Mouse (Mus musculus): ENCODE results near the gene Gabarapl2. TPM values are rescaled to one million over a fixed set of nuclear protein-coding genes. Genes with fewer than 3 reads are reported as not detected.
A peak's percentile ranks its signal among the peaks of the same experiment; 100 is the strongest.

Gene Gabarapl2
- polyA plus RNA-seq, 1 experiment from 2014 or later: 278 TPM

GRCm38 (mm10) chr8:111941101-111941454, 575 bp downstream of the Gabarapl2 start:
- H3K36me3 ChIP-seq (ENCODE audit: control insufficient read depth, insufficient read depth, low read length): peaks cover 5% of the 10 kb centered on the region; the same call in 1 of the 2 replicates
- H3K27me3 ChIP-seq (ENCODE audit: control insufficient read depth, insufficient read depth, low read length): no peaks in the 10 kb centered on the region
- peak overlapping the region; percentile 78 for H3K4me2 ChIP-seq (ENCODE audit: low read depth, low read length, severe bottlenecking)
- ATAC-seq (replicated peaks; ENCODE audit: low FRiP score) (peak; percentile 32), DNase-seq (ENCODE audit: low spot score) (peak; percentile 67)
- 0 out of 2 replicates have a peak overlapping the region, but pooled peaks have one; percentile 18 for H3K27ac ChIP-seq (ENCODE audit: low read depth, low read length)
- 0% methylated on average over 23 of the region's 23 CpGs for WGBS
- H3K9ac ChIP-seq (ENCODE audit: low read length): peak overlapping the region; percentile 87
- H3K4me1 ChIP-seq (replicated peaks; ENCODE audit: control insufficient read depth, insufficient read depth, low read length): peaks cover 8% of the 10 kb centered on the region; the same call in 1 of the 2 replicates
- no peaks in the 10 kb centered on the region for H3K9me3 ChIP-seq (ENCODE audit: control insufficient read depth, low read length)
- H3K4me3 ChIP-seq (ENCODE audit: low read depth, low read length): peak overlapping the region; percentile 99

GRCm38 (mm10) chr8:111943544-111943943, 3.0 kb downstream of the Gabarapl2 start:
- DNase-seq (ENCODE audit: low spot score): no peak
- no peak overlapping the region for H3K4me2 ChIP-seq (ENCODE audit: low read depth, low read length, severe bottlenecking)
- H3K27ac ChIP-seq (ENCODE audit: low read depth, low read length): no peak overlapping the region
- 90% methylated on average over 2 of the region's 2 CpGs for WGBS
- no peak overlapping the region for H3K9ac ChIP-seq (ENCODE audit: low read length)
- H3K9me3 ChIP-seq (ENCODE audit: control insufficient read depth, low read length): no peaks in the 10 kb centered on the region
- no peak overlapping the region for H3K4me3 ChIP-seq (ENCODE audit: low read depth, low read length)
- H3K4me1 ChIP-seq (replicated peaks; ENCODE audit: control insufficient read depth, insufficient read depth, low read length): peaks cover 8% of the 10 kb centered on the region; the same call in 1 of the 2 replicates
- no peaks in the 10 kb centered on the region for H3K27me3 ChIP-seq (ENCODE audit: control insufficient read depth, insufficient read depth, low read length)
- ATAC-seq (replicated peaks; ENCODE audit: low FRiP score): no peak
- peaks cover 7% of the 10 kb centered on the region; the same call in 1 of the 2 replicates for H3K36me3 ChIP-seq (ENCODE audit: control insufficient read depth, insufficient read depth, low read length)

GRCm38 (mm10) chr8:111947144-111947543, 6.6 kb downstream of the Gabarapl2 start:
- DNase-seq (ENCODE audit: low spot score) (no peak), ATAC-seq (replicated peaks; ENCODE audit: low FRiP score) (no peak)
- no peak overlapping the region for H3K9ac ChIP-seq (ENCODE audit: low read length)
- no peaks in the 10 kb centered on the region for H3K4me1 ChIP-seq (replicated peaks; ENCODE audit: control insufficient read depth, insufficient read depth, low read length)
- no peak overlapping the region for H3K4me3 ChIP-seq (ENCODE audit: low read depth, low read length)
- H3K4me2 ChIP-seq (ENCODE audit: low read depth, low read length, severe bottlenecking): no peak overlapping the region
- WGBS: 95% methylated on average over 2 of the region's 2 CpGs
- H3K36me3 ChIP-seq (ENCODE audit: control insufficient read depth, insufficient read depth, low read length): peaks cover 7% of the 10 kb centered on the region; the same call in 1 of the 2 replicates
- H3K9me3 ChIP-seq (ENCODE audit: control insufficient read depth, low read length): no peaks in the 10 kb centered on the region
- H3K27ac ChIP-seq (ENCODE audit: low read depth, low read length): no peak overlapping the region
- no peaks in the 10 kb centered on the region for H3K27me3 ChIP-seq (ENCODE audit: control insufficient read depth, insufficient read depth, low read length)

GRCm38 (mm10) chr8:111947954-111948353, 7.5 kb downstream of the Gabarapl2 start:
- H3K9ac ChIP-seq (ENCODE audit: low read length): no peak overlapping the region
- no peak overlapping the region for H3K4me3 ChIP-seq (ENCODE audit: low read depth, low read length)
- H3K36me3 ChIP-seq (ENCODE audit: control insufficient read depth, insufficient read depth, low read length): peaks cover 7% of the 10 kb centered on the region; the same call in 1 of the 2 replicates
- no peak for DNase-seq (ENCODE audit: low spot score)
- no peaks in the 10 kb centered on the region for H3K4me1 ChIP-seq (replicated peaks; ENCODE audit: control insufficient read depth, insufficient read depth, low read length)
- no peak overlapping the region for H3K4me2 ChIP-seq (ENCODE audit: low read depth, low read length, severe bottlenecking)
- H3K9me3 ChIP-seq (ENCODE audit: control insufficient read depth, low read length): no peaks in the 10 kb centered on the region
- no peaks in the 10 kb centered on the region for H3K27me3 ChIP-seq (ENCODE audit: control insufficient read depth, insufficient read depth, low read length)
- 95% methylated on average over 8 of the region's 8 CpGs for WGBS
- no peak overlapping the region for H3K27ac ChIP-seq (ENCODE audit: low read depth, low read length)
- ATAC-seq (replicated peaks; ENCODE audit: low FRiP score): no peak

- ATAC-seq (replicated peaks; ENCODE audit: low FRiP score): no peak
- 95% methylated on average over 3 of the region's 3 CpGs for WGBS
- no peaks in the 10 kb centered on the region for H3K27me3 ChIP-seq (ENCODE audit: control insufficient read depth, insufficient read depth, low read length)
- DNase-seq (ENCODE audit: low spot score): no peak
- H3K4me1 ChIP-seq (replicated peaks; ENCODE audit: control insufficient read depth, insufficient read depth, low read length): no peaks in the 10 kb centered on the region
- no peak overlapping the region for H3K27ac ChIP-seq (ENCODE audit: low read depth, low read length)
- H3K4me2 ChIP-seq (ENCODE audit: low read depth, low read length, severe bottlenecking): no peak overlapping the region
- no peaks in the 10 kb centered on the region for H3K9me3 ChIP-seq (ENCODE audit: control insufficient read depth, low read length)
- H3K9ac ChIP-seq (ENCODE audit: low read length): no peak overlapping the region
- no peak overlapping the region for H3K4me3 ChIP-seq (ENCODE audit: low read depth, low read length)
- H3K36me3 ChIP-seq (ENCODE audit: control insufficient read depth, insufficient read depth, low read length): peaks cover 6% of the 10 kb centered on the region; the same call in 1 of the 2 replicates
Measured at GRCm38 (mm10) chr8:111950846-111951245, 10.3 kb downstream of the Gabarapl2 start.

- H3K4me2 ChIP-seq (ENCODE audit: low read depth, low read length, severe bottlenecking): no peak overlapping the region
- no peak overlapping the region for H3K4me3 ChIP-seq (ENCODE audit: low read depth, low read length)
- DNase-seq (ENCODE audit: low spot score) (no peak), ATAC-seq (replicated peaks; ENCODE audit: low FRiP score) (no peak)
- peaks cover 6% of the 10 kb centered on the region; the same call in 1 of the 2 replicates for H3K36me3 ChIP-seq (ENCODE audit: control insufficient read depth, insufficient read depth, low read length)
- no peak overlapping the region for H3K9ac ChIP-seq (ENCODE audit: low read length)
- no peaks in the 10 kb centered on the region for H3K4me1 ChIP-seq (replicated peaks; ENCODE audit: control insufficient read depth, insufficient read depth, low read length)
- no peak overlapping the region for H3K27ac ChIP-seq (ENCODE audit: low read depth, low read length)
- no peaks in the 10 kb centered on the region for H3K9me3 ChIP-seq (ENCODE audit: control insufficient read depth, low read length)
- no peaks in the 10 kb centered on the region for H3K27me3 ChIP-seq (ENCODE audit: control insufficient read depth, insufficient read depth, low read length)
- 95% methylated on average over 7 of the region's 7 CpGs for WGBS
Measured at GRCm38 (mm10) chr8:111951317-111951716, 10.8 kb downstream of the Gabarapl2 start.

GRCm38 (mm10) chr8:111951936-111952335, 11.4 kb downstream of the Gabarapl2 start:
- Histone ChIP-seq H3K36me3 (ENCODE audit: control insufficient read depth, insufficient read depth, low read length) (peaks cover 8% of the 10 kb centered on the region; the same call in 1 of the 2 replicates), H3K27ac (ENCODE audit: low read depth, low read length) (no peak overlapping the region), H3K27me3 (ENCODE audit: control insufficient read depth, insufficient read depth, low read length) (no peaks in the 10 kb centered on the region), H3K9ac (ENCODE audit: low read length) (no peak overlapping the region), H3K4me1 (replicated peaks; ENCODE audit: control insufficient read depth, insufficient read depth, low read length) (no peaks in the 10 kb centered on the region), H3K9me3 (ENCODE audit: control insufficient read depth, low read length) (no peaks in the 10 kb centered on the region), H3K4me3 (ENCODE audit: low read depth, low read length) (no peak overlapping the region), H3K4me2 (ENCODE audit: low read depth, low read length, severe bottlenecking) (no peak overlapping the region)
- no peak for ATAC-seq (replicated peaks; ENCODE audit: low FRiP score)
- DNase-seq (ENCODE audit: low spot score): no peak
- 96% methylated on average over 5 of the region's 5 CpGs for WGBS

GRCm38 (mm10) chr8:111954844-111955594, 14.5 kb downstream of the Gabarapl2 start:
- peaks cover 8% of the 10 kb centered on the region; the same call in 1 of the 2 replicates for H3K36me3 ChIP-seq (ENCODE audit: control insufficient read depth, insufficient read depth, low read length)
- no peak overlapping the region for H3K27ac ChIP-seq (ENCODE audit: low read depth, low read length)
- ATAC-seq (replicated peaks; ENCODE audit: low FRiP score): no peak
- no peak overlapping the region for H3K9ac ChIP-seq (ENCODE audit: low read length)
- DNase-seq (ENCODE audit: low spot score): no peak
- no peaks in the 10 kb centered on the region for H3K9me3 ChIP-seq (ENCODE audit: control insufficient read depth, low read length)
- WGBS: 91% methylated on average over 4 of the region's 4 CpGs
- no peak overlapping the region for H3K4me3 ChIP-seq (ENCODE audit: low read depth, low read length)
- H3K4me1 ChIP-seq (replicated peaks; ENCODE audit: control insufficient read depth, insufficient read depth, low read length): no peaks in the 10 kb centered on the region
- no peak overlapping the region for H3K4me2 ChIP-seq (ENCODE audit: low read depth, low read length, severe bottlenecking)
- no peaks in the 10 kb centered on the region for H3K27me3 ChIP-seq (ENCODE audit: control insufficient read depth, insufficient read depth, low read length)

- Histone ChIP-seq H3K36me3 (ENCODE audit: control insufficient read depth, insufficient read depth, low read length) (peaks cover 8% of the 10 kb centered on the region; the same call in 1 of the 2 replicates), H3K4me3 (ENCODE audit: low read depth, low read length) (no peak overlapping the region), H3K9me3 (ENCODE audit: control insufficient read depth, low read length) (no peaks in the 10 kb centered on the region), H3K4me2 (ENCODE audit: low read depth, low read length, severe bottlenecking) (no peak overlapping the region), H3K27me3 (ENCODE audit: control insufficient read depth, insufficient read depth, low read length) (no peaks in the 10 kb centered on the region), H3K4me1 (replicated peaks; ENCODE audit: control insufficient read depth, insufficient read depth, low read length) (no peaks in the 10 kb centered on the region), H3K9ac (ENCODE audit: low read length) (no peak overlapping the region), H3K27ac (ENCODE audit: low read depth, low read length) (no peak overlapping the region)
- DNase-seq (ENCODE audit: low spot score) (no peak), ATAC-seq (replicated peaks; ENCODE audit: low FRiP score) (no peak)
- 91% methylated on average over 5 of the region's 5 CpGs for WGBS
Measured at GRCm38 (mm10) chr8:111955879-111956278, 15.4 kb downstream of the Gabarapl2 start.

Measured in forebrain, embryonic 11.5 days (tissue).